Mouse (Mus musculus): ENCODE measurements around the gene Etfa.

Etfa gene

GRCm38 (mm10) chr9:55421786-55422185 lies 90.3 kb downstream of the Etfa start:
- no peak for DNase-seq

DNA sequence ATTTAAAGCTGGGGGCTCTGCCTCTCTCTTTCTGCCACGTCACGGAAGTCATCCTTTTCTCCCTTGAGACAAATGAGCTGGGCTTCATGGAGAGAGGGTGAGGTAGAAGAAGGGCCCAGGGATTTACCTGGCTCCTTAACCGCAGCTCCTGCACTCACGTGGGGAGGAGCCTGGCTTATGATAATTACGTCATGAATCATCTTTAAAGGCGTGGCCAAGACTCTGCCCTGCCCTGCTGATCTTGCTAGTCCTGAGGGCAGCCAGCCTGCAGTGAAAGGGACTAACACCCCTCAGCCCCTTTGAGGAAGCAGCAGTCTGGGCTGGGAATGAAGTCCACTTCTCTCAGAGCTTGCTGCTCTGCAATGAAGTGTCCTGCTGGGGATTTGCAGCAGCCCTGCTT lies 100.9 kb downstream of the Etfa start:
- DNase-seq: no peak

- DNase-seq: no peak
Observed at GRCm38 (mm10) chr9:55410430-55410829, 101.6 kb downstream of the Etfa start.

- DNase-seq: no peak
Observed at GRCm38 (mm10) chr9:55409833-55410232, 102.2 kb downstream of the Etfa start.

DNA sequence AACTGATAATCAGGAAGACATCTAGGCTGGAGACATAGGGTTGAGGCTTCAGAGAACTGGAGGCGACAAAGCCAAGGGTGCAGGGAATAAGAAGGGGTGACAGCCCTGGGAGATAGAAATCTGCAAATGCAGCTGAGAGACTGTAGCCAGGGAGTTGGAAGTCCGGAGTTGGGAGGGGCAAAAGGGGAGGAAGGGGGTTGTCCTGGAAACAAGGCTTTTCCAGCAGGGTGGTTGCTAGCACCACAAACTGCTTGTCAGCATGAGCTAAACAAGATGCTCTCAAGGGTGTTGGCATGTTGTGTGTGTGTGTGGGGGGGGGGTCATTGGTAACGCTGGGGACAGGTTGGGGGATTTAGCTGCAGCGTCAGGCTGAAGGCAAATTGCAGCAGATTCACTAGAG lies 103.2 kb downstream of the Etfa start:
- no peak for DNase-seq

DNA sequence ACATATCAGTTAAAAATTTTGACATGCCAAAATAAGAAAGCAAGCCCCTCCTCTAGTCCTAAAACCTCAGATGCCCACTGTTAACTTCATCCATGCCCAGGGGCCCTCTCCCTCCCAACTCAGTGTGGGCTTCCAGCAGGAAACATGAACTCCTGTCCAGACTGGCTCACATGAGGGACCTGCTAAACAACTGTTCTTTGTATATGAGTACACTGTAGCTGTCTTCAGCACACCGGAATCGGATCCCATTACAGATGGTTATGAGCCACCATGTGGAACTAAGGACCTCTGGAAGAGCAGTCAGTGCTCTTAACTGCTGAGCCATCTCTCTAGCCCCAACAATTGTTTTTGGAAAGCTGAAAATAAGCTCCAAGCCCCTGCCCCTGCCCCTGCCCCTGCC lies 105.3 kb downstream of the Etfa start:
- no peak for DNase-seq

- DNase-seq: no peak
Observed at GRCm38 (mm10) chr9:55404976-55405702, 106.9 kb downstream of the Etfa start.
